Mouse (Mus musculus) lung, adult 2 months (tissue): ENCODE data around the gene Sgsm2.

Experiments used
- CTCF ChIP-seq: fragments of 200-500 bp; IDR thresholded peaks from 2 replicates; pipeline ENCODE4 v1.5.1; 2011; ENCODE audit warnings: mild to moderate bottlenecking, low read length, control low read depth; ENCODE audit not compliant: insufficient read depth
- POLR2A ChIP-seq: fragments of 200-500 bp; IDR thresholded peaks from 2 replicates; pipeline ENCODE4 v1.6.1; 2011; ENCODE audit warnings: low read depth, mild to moderate bottlenecking, control low read depth, low read length, borderline replicate concordance; ENCODE audit errors: extremely low read depth

- no peak for TF ChIP-seq POLR2A
- TF ChIP-seq CTCF = no peak
Measured at GRCm38 (mm10) chr11:74826702-74827101, 70.2 kb downstream of the Sgsm2 start.
